Mouse (Mus musculus) heart, adult 2 months (tissue): ENCODE results near the gene Xlr4c.

ENCODE experiments used
- CTCF ChIP-seq: fragments of 200-600 bp; IDR thresholded peaks from 2 replicates; pipeline ENCODE4 v1.8.1; 2022; ENCODE audit warnings: antibody characterized with exemption, mild to moderate bottlenecking, moderate library complexity
- POLR2A ChIP-seq: fragments of 200-500 bp; IDR thresholded peaks from 2 replicates; pipeline ENCODE4 v1.6.1; 2011; ENCODE audit warnings: mild to moderate bottlenecking, low read depth, low read length, control low read depth; ENCODE audit not compliant: insufficient read depth

DNA sequence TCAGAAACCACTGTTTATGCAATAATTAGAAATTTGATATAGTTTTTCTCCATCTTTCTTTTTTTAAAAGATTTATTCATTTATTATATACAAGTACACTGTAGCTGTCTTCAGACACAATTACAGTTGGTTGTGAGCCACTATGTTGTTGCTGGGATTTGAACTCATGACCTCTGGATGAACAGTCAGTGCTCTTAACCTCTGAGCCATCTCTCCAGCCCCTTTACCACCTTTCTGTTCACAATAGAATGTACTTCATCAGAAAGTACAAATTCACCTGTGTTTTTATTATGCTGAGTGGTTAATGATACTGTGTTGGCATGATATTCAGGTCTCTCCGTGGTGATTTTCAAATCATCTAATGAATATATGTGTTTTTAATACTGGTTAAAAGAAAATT, 17.6 kb downstream of the Xlr4c start:
- no peak for TF ChIP-seq CTCF
- no peak for TF ChIP-seq POLR2A
